Mouse (Mus musculus): Measurements from ENCODE around the gene Pitpnc1.

Gene Pitpnc1

GRCm38 (mm10) chr11:107373154-107373553 lies 97.3 kb downstream of the Pitpnc1 start:
- no peak for DNase-seq (ENCODE audit: low spot score)

DNA sequence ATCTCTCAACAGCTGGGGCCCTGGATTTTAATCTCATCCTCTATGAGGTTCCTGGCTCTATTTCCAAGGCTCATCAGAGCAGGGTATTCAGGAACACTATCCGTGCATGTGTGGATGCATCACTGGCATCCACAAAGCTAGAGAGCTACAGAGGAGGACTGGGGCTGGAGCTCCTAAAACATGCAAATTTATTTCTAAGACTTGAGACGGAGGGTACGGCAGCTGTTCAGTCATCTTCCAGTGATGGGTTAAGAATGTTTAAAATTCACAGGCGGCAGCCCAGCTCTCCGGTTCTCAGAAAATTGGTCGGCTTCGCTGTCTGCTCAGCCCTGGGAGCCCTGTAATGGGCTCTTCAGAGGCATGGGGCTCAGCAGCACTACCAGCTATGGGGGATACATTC lies 97.8 kb downstream of the Pitpnc1 start:
- DNase-seq (ENCODE audit: low spot score): no peak

DNA sequence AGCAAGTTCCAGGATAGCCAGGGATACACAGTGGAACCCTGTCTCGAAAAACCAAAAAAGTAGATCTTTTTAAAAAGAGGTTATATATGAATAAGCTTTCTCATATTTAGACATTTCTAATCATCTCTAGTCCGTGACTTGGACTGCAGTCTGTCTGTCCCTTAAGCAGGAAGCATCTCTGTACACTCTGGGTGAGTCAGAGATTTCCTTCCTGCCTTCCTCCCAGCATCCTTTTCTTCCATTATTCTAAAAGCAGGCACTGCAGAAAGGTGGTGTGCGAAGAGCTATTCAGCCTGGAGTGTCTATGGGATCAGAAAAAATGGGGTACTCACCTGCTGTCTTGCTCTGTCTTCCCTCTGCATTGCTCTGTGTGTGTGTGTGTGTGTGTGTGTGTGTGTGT lies 100.0 kb downstream of the Pitpnc1 start:
- no peak for DNase-seq (ENCODE audit: low spot score)

DNA sequence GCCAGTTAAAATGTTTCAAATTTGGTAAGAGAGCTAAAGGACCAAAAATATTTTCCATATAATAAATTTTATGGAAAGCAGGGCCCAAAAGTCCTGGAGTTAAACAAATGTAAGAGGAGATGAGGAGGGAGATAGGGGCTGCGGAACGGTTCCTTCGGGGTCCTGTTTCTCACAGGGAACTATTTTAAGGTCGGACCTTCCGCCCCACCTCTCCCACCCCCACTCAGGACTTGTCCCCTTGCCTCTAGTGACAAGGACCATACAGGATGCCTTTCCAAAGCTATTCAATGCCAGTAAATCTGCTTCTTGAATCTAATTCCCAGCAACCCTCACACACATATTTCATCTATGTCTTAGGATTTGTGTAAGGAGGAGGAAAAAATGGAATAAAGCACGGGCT lies 100.8 kb downstream of the Pitpnc1 start:
- DNase-seq (ENCODE audit: low spot score): no peak

DNA sequence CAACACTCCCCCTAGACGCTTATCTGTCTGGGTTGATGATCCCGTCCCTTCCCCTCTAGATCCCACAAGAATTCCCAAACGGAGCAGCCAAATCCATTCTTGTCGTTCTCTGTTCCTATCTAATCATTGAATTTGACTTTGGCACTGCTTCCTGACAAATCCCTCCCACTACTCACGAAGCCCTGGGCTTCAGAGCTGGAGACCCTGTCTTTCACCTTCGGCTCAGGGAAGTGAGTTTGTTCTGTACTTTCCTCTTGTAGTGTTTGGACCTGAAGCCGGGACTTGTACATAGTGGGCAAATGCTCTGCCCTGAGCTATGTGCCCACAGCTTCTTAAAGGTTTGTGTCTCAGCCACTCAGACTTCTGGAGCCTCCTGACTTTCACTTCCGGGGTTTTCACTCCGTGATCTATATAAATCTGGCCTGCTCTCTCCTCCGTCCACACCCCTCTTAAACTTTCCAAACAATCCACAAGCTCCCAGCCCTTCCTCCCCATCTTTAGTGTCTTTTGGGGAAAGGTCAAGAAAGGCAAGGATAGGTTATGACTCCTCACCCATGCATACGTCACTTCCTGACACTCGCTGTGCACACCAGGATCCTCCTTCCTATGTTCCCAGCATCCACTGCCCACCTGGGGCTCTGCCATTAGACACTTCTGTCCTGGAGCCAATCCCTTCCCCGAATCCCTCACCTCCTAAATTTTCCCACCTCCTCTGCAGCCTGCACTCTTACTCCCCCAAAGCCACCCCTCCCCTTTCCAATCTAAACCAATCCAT lies 104.4 kb downstream of the Pitpnc1 start:
- DNase-seq (ENCODE audit: low spot score): no peak

DNA sequence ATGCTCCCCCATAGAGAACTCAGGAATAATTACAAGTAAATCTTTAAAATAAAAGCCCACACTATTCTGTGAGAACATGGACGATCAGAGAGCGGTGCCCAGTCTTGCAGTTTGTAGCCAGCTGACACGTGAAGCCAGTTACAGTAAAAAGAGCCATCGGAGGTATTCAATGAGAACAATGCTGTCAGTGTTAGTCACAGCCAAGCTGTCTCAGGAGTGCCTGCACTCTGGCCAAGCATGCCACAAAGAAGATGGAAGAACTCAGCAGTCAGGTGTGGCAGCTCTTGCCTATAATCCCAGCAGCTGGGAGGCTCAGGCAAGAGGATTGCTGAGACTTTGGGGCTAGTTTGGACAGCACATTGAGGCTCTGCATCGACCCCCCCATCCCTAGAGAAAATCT lies 111.8 kb downstream of the Pitpnc1 start:
- DNase-seq (ENCODE audit: low spot score): no peak

DNA sequence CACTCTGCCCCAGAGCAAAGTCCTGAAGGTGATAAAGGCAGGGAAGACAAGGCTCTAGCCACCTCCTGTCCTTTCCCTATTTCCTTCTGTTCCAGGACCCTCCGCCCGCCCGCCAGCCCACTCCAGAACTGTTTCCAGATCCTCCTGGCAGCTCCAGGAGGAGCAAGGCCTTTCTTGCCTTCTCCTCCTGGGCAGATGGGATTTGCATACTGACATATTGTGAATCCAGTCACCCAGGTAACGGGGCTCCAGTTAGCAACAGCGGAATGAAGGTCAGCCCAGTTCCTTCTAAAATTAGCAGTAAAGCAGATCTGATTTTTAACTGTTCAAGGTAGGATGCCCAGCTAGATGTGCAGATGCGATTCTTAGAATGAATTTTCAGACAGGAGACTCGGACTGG lies 114.3 kb downstream of the Pitpnc1 start:
- no peak for DNase-seq (ENCODE audit: low spot score)

DNA sequence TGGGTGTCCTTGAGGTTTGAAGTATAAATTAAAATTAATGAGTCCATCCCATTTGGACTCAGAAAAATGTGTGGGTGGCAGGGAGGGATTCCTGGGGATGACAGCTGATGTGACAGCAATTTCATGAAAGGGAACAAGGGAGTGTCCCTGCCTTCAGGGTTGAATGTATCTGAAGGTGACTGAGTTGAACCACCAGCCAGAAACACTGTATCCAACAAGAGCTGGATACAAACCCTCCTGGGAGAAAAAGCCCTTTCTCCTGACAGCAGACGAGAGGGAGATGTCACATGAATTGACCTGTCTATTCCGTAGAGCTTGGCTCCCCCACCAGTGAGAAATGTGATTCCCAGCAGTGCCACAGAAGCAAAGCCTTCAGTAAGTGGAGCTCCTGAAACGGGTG lies 115.0 kb downstream of the Pitpnc1 start:
- DNase-seq (ENCODE audit: low spot score): no peak

DNA sequence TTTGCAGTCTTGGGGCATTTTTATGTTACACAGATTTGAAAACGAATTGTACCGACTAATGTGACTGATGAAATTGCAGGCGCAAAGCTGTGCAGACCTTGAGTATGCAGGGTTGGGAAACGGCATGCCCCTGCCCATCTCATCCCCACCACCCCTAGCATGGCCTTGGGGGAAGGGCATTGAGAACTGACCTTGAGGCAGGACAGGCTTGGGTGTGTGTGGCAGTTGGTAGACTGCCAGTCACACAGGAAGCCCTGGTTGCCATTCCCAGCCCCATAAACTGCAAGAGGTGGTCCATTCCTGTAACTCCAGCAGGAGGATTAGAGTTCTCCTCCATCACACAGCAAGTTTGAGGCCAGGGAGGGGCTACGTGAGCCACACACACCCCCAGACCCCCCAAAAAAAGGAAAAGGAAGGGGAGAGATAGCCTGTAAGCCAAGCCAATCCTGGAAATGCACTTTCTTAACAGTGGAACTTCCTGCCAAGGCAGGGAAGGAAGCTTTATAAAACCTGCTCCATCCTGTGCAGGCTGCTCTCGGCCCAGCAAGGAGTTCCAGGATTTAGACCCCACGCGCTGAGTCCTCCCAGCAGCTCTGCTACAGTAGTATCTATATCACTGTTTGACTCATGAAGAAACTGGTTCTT lies 115.9 kb downstream of the Pitpnc1 start:
- no peak for DNase-seq (ENCODE audit: low spot score)

DNA sequence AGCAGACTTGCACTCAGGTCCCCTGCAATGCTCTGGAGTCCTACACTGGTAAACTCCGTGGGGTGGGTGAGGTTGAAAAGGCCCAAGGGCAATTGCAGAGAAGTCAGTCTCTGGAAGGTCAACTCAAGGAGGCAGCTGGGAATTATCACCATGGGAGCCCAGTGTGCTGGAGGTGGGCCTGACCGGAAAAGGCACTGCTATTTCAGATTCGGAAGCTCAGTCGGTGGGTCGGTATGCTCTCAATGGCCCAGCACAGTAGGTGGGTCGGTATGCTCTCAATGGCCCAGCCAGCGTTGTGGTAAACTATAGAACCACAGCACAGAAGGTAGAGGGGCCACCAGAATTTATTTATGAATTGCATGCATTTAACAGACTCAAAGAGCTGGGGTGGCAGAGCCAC lies 117.9 kb downstream of the Pitpnc1 start:
- DNase-seq (ENCODE audit: low spot score): no peak

DNA sequence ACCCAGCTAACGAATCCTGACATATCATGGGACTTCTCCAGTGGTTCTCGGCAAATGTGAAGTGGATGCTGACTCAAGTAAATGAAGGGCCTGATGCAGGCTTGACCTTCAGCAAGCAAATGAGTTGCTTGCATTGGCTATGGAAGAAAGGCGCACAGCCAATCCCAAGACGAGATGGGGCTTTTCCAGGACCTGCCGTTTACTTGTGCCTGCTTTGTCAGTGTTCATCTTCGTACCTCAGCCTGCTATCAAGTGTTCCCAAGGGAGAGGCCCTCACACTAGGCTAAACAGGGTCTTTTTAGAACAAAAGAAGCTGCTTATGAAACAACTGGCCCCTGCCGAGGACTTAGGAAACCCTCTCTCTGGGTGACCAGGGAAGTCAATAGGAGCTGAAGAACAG lies 120.7 kb downstream of the Pitpnc1 start:
- DNase-seq (ENCODE audit: low spot score): no peak

- no peak for DNase-seq (ENCODE audit: low spot score)
These were observed 127.5 kb downstream of the Pitpnc1 start for GRCm38 (mm10) chr11:107343031-107343430.

DNA sequence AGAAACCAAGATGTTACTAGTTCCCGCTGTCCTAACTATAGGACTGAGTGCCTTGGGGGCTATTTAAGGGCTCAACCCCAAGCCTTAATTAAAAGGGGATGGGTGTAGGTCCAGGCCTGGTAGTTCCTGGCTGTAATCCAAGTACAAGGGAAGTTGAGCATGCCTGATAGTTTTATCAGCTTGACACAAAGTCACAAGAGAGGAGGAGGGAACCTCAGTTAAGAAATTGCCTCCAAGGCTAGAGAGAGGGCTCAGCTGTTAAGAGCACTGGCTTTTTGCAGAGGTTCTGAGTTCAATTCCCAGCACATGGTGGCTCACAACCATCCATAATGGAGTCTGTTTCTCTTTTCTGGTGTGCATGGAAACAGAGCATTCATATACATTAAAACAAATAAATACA lies 128.1 kb downstream of the Pitpnc1 start:
- no peak for DNase-seq (ENCODE audit: low spot score)

GRCm38 (mm10) chr11:107341293-107341692 lies 129.2 kb downstream of the Pitpnc1 start:
- peak; percentile 47 for DNase-seq (ENCODE audit: low spot score)

DNA sequence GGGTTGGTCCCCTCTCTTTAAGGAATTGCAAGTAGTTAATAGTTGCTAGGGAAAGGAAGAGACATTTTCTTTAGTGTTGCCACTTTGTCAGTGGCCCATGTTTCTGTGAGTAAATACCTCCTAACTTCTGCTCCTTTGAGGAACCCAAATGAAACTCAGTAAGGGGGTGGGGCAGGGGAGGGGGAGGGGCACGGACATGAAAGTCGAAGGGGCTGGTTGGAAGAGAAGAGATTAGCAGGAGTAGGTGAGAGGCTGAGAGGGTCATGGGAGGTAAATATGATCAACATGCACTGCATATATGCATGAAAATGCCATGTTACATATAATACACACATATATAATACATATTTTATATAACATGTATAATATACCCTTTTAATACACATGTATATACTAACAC lies 129.7 kb downstream of the Pitpnc1 start:
- no peak for DNase-seq (ENCODE audit: low spot score)

GRCm38 (mm10) chr11:107339224-107339805 lies 131.2 kb downstream of the Pitpnc1 start:
- DNase-seq (ENCODE audit: low spot score): peak; percentile 30

- DNase-seq (ENCODE audit: low spot score): no peak
These were observed 132.9 kb downstream of the Pitpnc1 start for GRCm38 (mm10) chr11:107337391-107338148.

- DNase-seq (ENCODE audit: low spot score): no peak
These were observed 134.7 kb downstream of the Pitpnc1 start for GRCm38 (mm10) chr11:107335756-107336155.

DNA sequence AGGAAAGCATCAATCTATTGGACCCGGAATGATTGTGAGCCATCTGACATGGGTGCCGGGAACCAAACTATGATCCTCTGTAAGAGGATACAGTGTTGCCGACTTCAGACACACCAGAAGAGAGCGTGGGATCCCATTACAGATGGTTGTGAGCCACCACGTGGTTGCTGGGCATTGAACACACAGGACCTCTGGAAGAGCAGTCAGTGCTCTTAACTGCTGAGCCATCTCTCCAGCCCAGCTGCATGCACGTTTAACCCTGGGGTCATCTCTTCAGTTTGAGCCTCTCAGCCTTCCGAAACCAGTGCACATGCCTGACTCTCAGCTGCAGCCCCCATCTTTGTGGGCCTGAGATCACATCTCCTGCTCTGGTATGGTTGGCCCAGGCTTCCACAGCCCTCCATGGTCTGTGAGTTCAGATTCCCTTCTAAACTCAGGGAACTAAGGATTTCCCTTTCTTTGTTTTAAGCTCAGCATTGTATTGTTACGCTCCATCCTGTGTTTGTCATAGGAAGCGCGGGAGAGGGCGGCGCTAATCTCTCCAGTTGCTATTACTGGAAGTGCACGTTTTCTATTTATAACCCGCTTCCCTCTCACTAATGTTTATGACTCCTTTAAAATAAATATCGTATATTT lies 135.5 kb downstream of the Pitpnc1 start:
- DNase-seq (ENCODE audit: low spot score): no peak

DNA sequence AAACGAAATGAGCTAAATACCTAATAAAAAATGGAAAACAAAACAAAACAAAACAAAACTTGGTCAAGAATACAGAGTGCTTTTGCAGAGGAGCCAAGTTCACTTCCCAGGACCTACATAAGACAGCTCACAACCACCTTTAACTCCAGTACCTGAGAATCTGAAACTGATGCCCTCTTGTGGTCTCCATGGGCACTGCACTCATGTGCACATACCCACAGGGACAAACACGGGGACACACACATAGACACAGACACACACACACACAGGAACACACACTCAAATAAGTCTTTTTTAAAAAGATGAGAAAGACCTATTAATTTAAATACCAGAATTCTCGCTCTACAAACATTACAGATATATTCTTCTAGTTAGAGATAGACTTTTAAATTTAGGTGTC lies 137.6 kb downstream of the Pitpnc1 start:
- DNase-seq (ENCODE audit: low spot score): no peak

DNA sequence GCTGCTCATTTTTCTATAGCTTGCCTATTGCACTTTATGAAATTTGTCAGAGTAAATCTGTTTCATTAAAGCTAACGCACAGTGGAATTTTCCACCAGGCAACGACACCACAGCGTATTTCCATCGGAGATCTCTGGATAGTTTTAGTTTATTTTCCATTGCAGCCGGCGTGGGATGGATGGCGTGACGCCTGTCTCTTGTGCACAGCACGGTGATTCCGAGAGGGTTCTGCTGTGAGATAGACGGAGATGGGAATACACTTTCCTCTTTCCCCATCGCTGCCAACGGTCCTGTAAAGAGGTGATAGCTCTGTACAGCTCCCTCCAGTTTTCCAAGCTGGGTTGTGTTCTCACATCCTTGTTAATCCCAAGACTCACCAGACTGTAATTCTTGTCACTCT lies 138.2 kb downstream of the Pitpnc1 start:
- DNase-seq (ENCODE audit: low spot score): no peak

- DNase-seq (ENCODE audit: low spot score): no peak
These were observed 139.1 kb downstream of the Pitpnc1 start for GRCm38 (mm10) chr11:107331425-107331824.

Measured in urinary bladder, postnatal 14 days (tissue).